Mouse (Mus musculus) cerebellum, postnatal 14 days (tissue): ENCODE measurements at regions not wholly inside any gene's neighbourhood (a gene's known extent, or its start where the extent isn't known, plus 50 kb on each side); places are given as distances from the start of the nearest gene placed in this dataset.

Experiments used
- DNase-seq, 2 experiments: peaks; one replicate each; pipeline ENCODE4 v3.0.0; 2021; ENCODE audit warnings: mixed read lengths in 2 of 2

- DNase-seq: no peak
These were observed 104.2 kb downstream of the Vegfa start for GRCm38 (mm10) chr17:45928013-45928412.

- no peak for DNase-seq
These were observed 106.3 kb downstream of the Vegfa start for GRCm38 (mm10) chr17:45925845-45926244.

- DNase-seq: no peak
These were observed 107.6 kb downstream of the Vegfa start for GRCm38 (mm10) chr17:45924595-45924994.

- DNase-seq: no peak
These were observed 108.9 kb downstream of the Vegfa start for GRCm38 (mm10) chr17:45923217-45923730.

- no peak for DNase-seq
These were observed 114.5 kb downstream of the Vegfa start for GRCm38 (mm10) chr17:45917647-45918046.

- no peak for DNase-seq
These were observed 115.2 kb downstream of the Vegfa start for GRCm38 (mm10) chr17:45916937-45917336.

- DNase-seq: no peak
These were observed 117.4 kb downstream of the Vegfa start for GRCm38 (mm10) chr17:45914706-45915240.

GRCm38 (mm10) chr17:45914237-45914636 is 117.9 kb downstream of the Vegfa start:
- DNase-seq: peak; percentile 56 to 69

GRCm38 (mm10) chr17:45913671-45914070 is 118.5 kb downstream of the Vegfa start:
- peak; percentile 42 to 63 for DNase-seq

GRCm38 (mm10) chr17:45912165-45912564 is 120.0 kb downstream of the Vegfa start:
- no peak for DNase-seq

- peak; percentile 75 to 77 for DNase-seq
These were observed 120.9 kb downstream of the Vegfa start for GRCm38 (mm10) chr17:45911201-45911731.

- DNase-seq: no peak
These were observed 121.9 kb downstream of the Vegfa start for GRCm38 (mm10) chr17:45910245-45910644.

- DNase-seq: no peak
These were observed 124.6 kb downstream of the Vegfa start for GRCm38 (mm10) chr17:45907587-45907986.

- DNase-seq: no peak
These were observed 126.6 kb downstream of the Vegfa start for GRCm38 (mm10) chr17:45905596-45905995.

- no peak for DNase-seq
These were observed 127.9 kb downstream of the Vegfa start for GRCm38 (mm10) chr17:45904251-45904650.

GRCm38 (mm10) chr17:45903294-45903693 is 128.9 kb downstream of the Vegfa start:
- no peak for DNase-seq

GRCm38 (mm10) chr17:45902668-45903067 is 129.5 kb downstream of the Vegfa start:
- DNase-seq: no peak

GRCm38 (mm10) chr17:45896922-45897302 is 135.3 kb downstream of the Vegfa start:
- DNase-seq: peak in 1 of 2 experiments; percentile 42

GRCm38 (mm10) chr17:45896142-45896921 is 135.8 kb downstream of the Vegfa start:
- DNase-seq: no peak

GRCm38 (mm10) chr17:45894166-45894565 is 138.0 kb downstream of the Vegfa start:
- no peak for DNase-seq

GRCm38 (mm10) chr17:45893698-45894097 is 138.5 kb downstream of the Vegfa start:
- no peak for DNase-seq

- DNase-seq: peak; percentile 42 to 48
These were observed 139.1 kb downstream of the Vegfa start for GRCm38 (mm10) chr17:45893094-45893493.

GRCm38 (mm10) chr17:45889451-45889850 is 142.7 kb downstream of the Vegfa start:
- peak; percentile 54 to 57 for DNase-seq

- no peak for DNase-seq
These were observed 143.1 kb downstream of the Vegfa start for GRCm38 (mm10) chr17:45889051-45889450.
